Mouse (Mus musculus) heart, adult 2 months (tissue): ENCODE measurements at regions not wholly inside any gene's neighbourhood (a gene's known extent, or its start where the extent isn't known, plus 50 kb on each side); places are given as distances from the start of the nearest gene placed in this dataset.

ENCODE experiments used
- CTCF ChIP-seq: fragments of 200-600 bp; IDR thresholded peaks from 2 replicates; pipeline ENCODE4 v1.8.1; 2022; ENCODE audit warnings: antibody characterized with exemption, mild to moderate bottlenecking, moderate library complexity
- EP300 ChIP-seq: fragments of 200-500 bp; IDR thresholded peaks from 2 replicates; pipeline ENCODE4 v1.6.1; 2011; ENCODE audit warnings: low read depth, low read length, control low read depth; ENCODE audit not compliant: insufficient read depth
- POLR2A ChIP-seq: fragments of 200-500 bp; IDR thresholded peaks from 2 replicates; pipeline ENCODE4 v1.6.1; 2011; ENCODE audit warnings: mild to moderate bottlenecking, low read depth, low read length, control low read depth; ENCODE audit not compliant: insufficient read depth

GRCm38 (mm10) chr2:178574859-178575258 is 144.5 kb downstream of the Cdh26 start:
- TF ChIP-seq CTCF (peak; percentile 74), POLR2A (no peak), EP300 (no peak)
